Mouse (Mus musculus): ENCODE results near the gene Daam2. TPM values are rescaled to one million over a fixed set of nuclear protein-coding genes. Genes with fewer than 3 reads are reported as not detected.

Daam2 gene
- polyA plus RNA-seq, 1 experiment from 2014 or later, result 1.1 TPM

DNA sequence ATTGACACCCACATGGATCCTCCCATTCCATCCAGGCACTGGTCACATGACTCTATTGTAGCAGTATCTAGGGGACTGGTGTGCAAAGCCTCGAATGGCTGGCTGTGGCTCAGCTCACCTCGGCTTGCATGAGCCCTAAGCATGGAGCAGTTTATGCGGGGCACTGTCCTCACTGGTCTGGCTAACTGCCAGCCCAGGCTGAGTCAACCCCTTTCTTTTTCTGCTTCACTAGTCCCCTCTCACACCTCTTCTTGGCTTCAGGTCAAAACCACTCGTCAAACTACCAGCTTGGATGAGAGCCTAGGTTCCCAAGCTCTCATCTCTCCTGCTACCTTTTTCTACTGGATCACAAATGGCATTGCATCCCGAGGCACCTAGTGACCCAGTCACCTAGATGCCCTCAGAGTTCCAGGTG lies 51.5 kb downstream of the Daam2 start:
- Histone ChIP-seq H3K4me1 (no peaks in the 10 kb centered on the region), H3K27me3 (replicated peaks) (no peaks in the 10 kb centered on the region), H3K9ac (no peak overlapping the region), H3K4me2 (no peak overlapping the region), H3K9me3 (replicated peaks) (0 out of 2 replicates have a peak, but pooled peaks cover 4% of the 10 kb centered on the region), H3K36me3 (no peaks in the 10 kb centered on the region), H3K4me3 (no peak overlapping the region), H3K27ac (no peak overlapping the region)
- ATAC-seq, result no peak
- 48% methylated on average over 5 of the region's 5 CpGs for WGBS (ENCODE audit: insufficient replicate concordance)

- H3K27me3 ChIP-seq (replicated peaks), result no peaks in the 10 kb centered on the region
- 78% methylated on average over 16 of the region's 16 CpGs for WGBS (ENCODE audit: insufficient replicate concordance)
These were observed 54.7 kb downstream of the Daam2 start for GRCm38 (mm10) chr17:49509431-49509830.

GRCm38 (mm10) chr17:49503246-49503900 lies 60.8 kb downstream of the Daam2 start:
- Histone ChIP-seq H3K4me2 (no peak overlapping the region), H3K4me1 (no peaks in the 10 kb centered on the region), H3K36me3 (no peaks in the 10 kb centered on the region), H3K27me3 (replicated peaks) (no peaks in the 10 kb centered on the region), H3K27ac (no peak overlapping the region), H3K9me3 (replicated peaks) (no peaks in the 10 kb centered on the region), H3K9ac (no peak overlapping the region), H3K4me3 (no peak overlapping the region)
- WGBS (ENCODE audit: insufficient replicate concordance), result 41% methylated on average over 6 of the region's 6 CpGs
- no peak for ATAC-seq

More at GRCm38 (mm10) chr17:49509431-49509830, 54.7 kb downstream of the Daam2 start:
- Histone ChIP-seq H3K9me3 (replicated peaks) (0 out of 2 replicates have a peak, but pooled peaks cover 4% of the 10 kb centered on the region), H3K4me2 (no peak overlapping the region), H3K27ac (no peak overlapping the region), H3K9ac (no peak overlapping the region), H3K4me1 (no peaks in the 10 kb centered on the region), H3K4me3 (no peak overlapping the region), H3K36me3 (no peaks in the 10 kb centered on the region)
- no peak for ATAC-seq

GRCm38 (mm10) chr17:49500234-49500633 lies 63.9 kb downstream of the Daam2 start:
- H3K4me3 ChIP-seq, result no peak overlapping the region
- 61% methylated on average over 2 of the region's 2 CpGs for WGBS (ENCODE audit: insufficient replicate concordance)

DNA sequence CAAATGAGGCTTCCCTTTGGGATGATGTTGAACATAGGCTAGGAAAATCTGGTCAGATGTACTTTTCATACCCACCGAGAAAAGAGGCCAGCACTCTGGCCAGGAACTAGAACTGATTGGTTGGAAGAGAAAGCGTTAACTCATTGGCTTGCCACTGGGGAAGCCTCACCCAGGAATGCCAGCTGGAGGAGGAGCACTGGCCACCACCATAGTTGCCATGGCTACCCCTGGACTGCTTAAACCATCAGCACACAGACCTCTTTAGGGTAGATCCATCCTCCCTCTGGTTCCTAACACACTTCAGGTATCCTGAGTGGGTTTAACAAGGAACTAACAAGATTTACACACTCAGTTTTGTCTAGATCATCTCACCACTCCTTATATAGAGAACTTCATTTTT lies 64.5 kb downstream of the Daam2 start:
- WGBS (ENCODE audit: insufficient replicate concordance), result 50% methylated on average over 2 of the region's 2 CpGs
- ATAC-seq, result no peak

More at GRCm38 (mm10) chr17:49500234-49500633, 63.9 kb downstream of the Daam2 start:
- Histone ChIP-seq H3K36me3 (no peaks in the 10 kb centered on the region), H3K4me1 (no peaks in the 10 kb centered on the region), H3K9me3 (replicated peaks) (no peaks in the 10 kb centered on the region), H3K4me2 (no peak overlapping the region), H3K9ac (no peak overlapping the region), H3K27me3 (replicated peaks) (no peaks in the 10 kb centered on the region), H3K27ac (no peak overlapping the region)
- no peak for ATAC-seq

DNA sequence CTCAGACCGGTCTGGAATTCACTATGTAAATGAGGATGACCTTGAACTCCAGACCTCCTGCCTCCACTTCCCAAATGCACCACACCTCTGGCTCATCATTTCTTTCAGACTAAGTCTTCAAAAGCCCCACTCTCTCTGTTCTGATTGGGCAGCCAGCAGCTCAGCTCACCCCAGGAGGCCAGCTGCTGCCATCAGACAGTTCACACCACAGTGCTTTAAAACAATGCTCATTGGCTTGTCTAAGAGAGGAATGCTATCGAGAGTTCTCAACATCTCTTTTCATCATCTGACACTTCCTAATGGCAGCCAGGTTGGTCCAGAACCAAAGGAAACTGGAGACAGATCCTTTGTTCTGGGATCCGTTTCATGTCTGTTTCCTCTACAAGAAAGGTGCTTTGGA lies 66.0 kb downstream of the Daam2 start:
- 53% methylated on average over 3 of the region's 3 CpGs for WGBS (ENCODE audit: insufficient replicate concordance)

More for the DNA sequence above, 64.5 kb downstream of the Daam2 start:
- Histone ChIP-seq H3K9ac (no peak overlapping the region), H3K4me3 (no peak overlapping the region), H3K4me2 (no peak overlapping the region), H3K4me1 (no peaks in the 10 kb centered on the region), H3K9me3 (replicated peaks) (no peaks in the 10 kb centered on the region), H3K27me3 (replicated peaks) (no peaks in the 10 kb centered on the region), H3K27ac (no peak overlapping the region), H3K36me3 (no peaks in the 10 kb centered on the region)

GRCm38 (mm10) chr17:49493276-49493675 lies 70.9 kb downstream of the Daam2 start:
- no peak for ATAC-seq
- H3K9me3 ChIP-seq (replicated peaks), result no peaks in the 10 kb centered on the region
- H3K4me3 ChIP-seq, result no peak overlapping the region
- no peaks in the 10 kb centered on the region for H3K4me1 ChIP-seq
- no peak overlapping the region for H3K4me2 ChIP-seq
- H3K27me3 ChIP-seq (replicated peaks), result no peaks in the 10 kb centered on the region
- WGBS (ENCODE audit: insufficient replicate concordance), result 74% methylated on average over 4 of the region's 4 CpGs
- H3K9ac ChIP-seq, result no peak overlapping the region
- H3K27ac ChIP-seq, result no peak overlapping the region
- H3K36me3 ChIP-seq, result no peaks in the 10 kb centered on the region

More for the DNA sequence above, 66.0 kb downstream of the Daam2 start:
- no peaks in the 10 kb centered on the region for H3K9me3 ChIP-seq (replicated peaks)
- no peak for ATAC-seq
- H3K4me2 ChIP-seq, result no peak overlapping the region
- H3K36me3 ChIP-seq, result no peaks in the 10 kb centered on the region
- H3K4me3 ChIP-seq, result no peak overlapping the region
- H3K27ac ChIP-seq, result no peak overlapping the region
- H3K9ac ChIP-seq, result no peak overlapping the region
- no peaks in the 10 kb centered on the region for H3K27me3 ChIP-seq (replicated peaks)
- no peaks in the 10 kb centered on the region for H3K4me1 ChIP-seq

GRCm38 (mm10) chr17:49489098-49489497 lies 75.0 kb downstream of the Daam2 start:
- Histone ChIP-seq H3K27ac (no peak overlapping the region), H3K9ac (no peak overlapping the region), H3K27me3 (replicated peaks) (no peaks in the 10 kb centered on the region), H3K4me3 (no peak overlapping the region), H3K4me1 (no peaks in the 10 kb centered on the region), H3K9me3 (replicated peaks) (no peaks in the 10 kb centered on the region), H3K4me2 (no peak overlapping the region), H3K36me3 (no peaks in the 10 kb centered on the region)
- ATAC-seq, result no peak
- WGBS (ENCODE audit: insufficient replicate concordance), result 54% methylated on average over 5 of the region's 5 CpGs

DNA sequence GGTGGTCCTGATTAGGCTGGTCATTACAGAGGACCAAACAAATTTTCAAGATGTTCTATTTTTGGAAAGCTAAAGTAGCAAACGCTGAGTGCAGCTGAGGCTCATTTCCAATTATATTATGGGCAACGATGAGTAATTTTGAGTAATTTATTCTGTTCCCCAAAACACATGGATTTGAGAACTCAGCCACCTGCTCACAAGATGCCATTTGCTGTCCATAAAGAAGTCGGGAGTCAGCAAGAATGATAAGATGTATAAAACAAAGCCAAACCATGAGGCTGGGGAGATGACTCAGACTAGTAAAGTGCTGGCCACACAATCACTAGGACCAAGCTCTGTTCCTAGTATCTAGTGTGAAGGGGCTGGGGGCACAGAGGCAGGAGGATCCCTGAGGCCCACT lies 79.7 kb downstream of the Daam2 start:
- H3K27ac ChIP-seq, result no peak overlapping the region
- WGBS (ENCODE audit: insufficient replicate concordance), result 65% methylated on average over 3 of the region's 3 CpGs
- ATAC-seq, result no peak
- no peaks in the 10 kb centered on the region for H3K27me3 ChIP-seq (replicated peaks)
- no peaks in the 10 kb centered on the region for H3K4me1 ChIP-seq
- no peak overlapping the region for H3K4me3 ChIP-seq
- H3K9ac ChIP-seq, result no peak overlapping the region
- no peaks in the 10 kb centered on the region for H3K9me3 ChIP-seq (replicated peaks)
- H3K4me2 ChIP-seq, result no peak overlapping the region
- no peaks in the 10 kb centered on the region for H3K36me3 ChIP-seq

DNA sequence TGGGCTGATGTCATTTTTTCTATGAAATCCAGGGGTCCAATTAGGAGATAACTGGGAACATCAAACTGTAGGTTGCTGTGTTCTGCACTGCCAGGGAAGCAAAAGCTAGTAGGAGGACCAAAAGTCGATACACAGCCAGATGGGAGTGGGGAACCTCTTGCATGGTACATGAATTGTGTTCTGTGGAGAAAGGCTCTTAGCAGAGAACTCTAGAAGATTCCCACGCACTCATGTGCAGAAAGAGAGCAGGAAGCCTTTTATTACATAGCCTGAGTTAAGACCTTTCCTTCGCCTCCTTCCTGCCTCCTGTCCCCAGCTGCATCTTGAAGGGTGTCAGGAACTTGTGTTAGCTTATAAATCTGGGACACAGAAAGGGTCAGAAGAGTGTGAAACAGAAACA lies 82.3 kb downstream of the Daam2 start:
- WGBS (ENCODE audit: insufficient replicate concordance), result 70% methylated on average over 3 of the region's 3 CpGs
- Histone ChIP-seq H3K4me1 (no peaks in the 10 kb centered on the region), H3K36me3 (no peaks in the 10 kb centered on the region), H3K4me3 (no peak overlapping the region), H3K4me2 (no peak overlapping the region), H3K27ac (no peak overlapping the region), H3K9me3 (replicated peaks) (no peaks in the 10 kb centered on the region), H3K9ac (no peak overlapping the region), H3K27me3 (replicated peaks) (no peaks in the 10 kb centered on the region)
- no peak for ATAC-seq

DNA sequence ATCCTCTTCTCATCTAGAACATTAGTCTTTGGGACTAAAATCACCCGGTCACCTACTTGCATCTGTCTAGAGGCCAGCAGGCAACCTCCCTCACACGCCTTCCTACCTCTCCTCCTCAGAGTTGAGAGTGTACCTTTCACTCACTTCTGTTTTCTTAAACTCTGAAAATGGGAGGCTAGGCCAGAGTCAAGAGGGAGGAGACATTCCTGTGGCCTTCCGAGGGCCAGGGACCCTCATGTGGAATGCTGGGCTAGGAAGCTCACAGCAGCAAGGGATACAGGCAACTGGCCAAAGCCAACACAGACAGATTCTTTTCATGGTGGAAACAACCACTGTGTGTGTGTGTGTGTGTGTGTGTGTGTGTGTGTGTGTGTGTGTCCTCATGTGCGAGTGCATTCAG lies 86.8 kb downstream of the Daam2 start:
- 47% methylated on average over 4 of the region's 4 CpGs for WGBS (ENCODE audit: insufficient replicate concordance)

DNA sequence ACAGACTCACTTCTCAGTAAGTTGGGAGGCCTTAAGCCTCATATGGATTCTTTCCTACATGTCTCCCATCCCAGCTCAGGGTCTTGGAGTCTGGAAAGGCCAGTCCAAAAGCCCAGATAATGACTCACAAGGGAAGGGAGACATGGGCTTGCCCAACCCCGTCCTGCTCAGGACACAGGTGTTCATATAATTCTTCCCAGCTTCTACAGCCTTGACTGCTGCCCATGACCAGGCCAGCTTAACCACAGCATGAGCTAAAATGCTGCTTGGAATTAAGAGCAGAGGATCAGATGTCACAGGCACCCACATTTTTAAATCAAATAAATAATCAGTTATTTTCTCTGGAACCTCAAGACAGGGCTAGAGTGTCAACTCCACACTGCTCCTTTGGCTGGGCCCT lies 89.0 kb downstream of the Daam2 start:
- Histone ChIP-seq H3K27me3 (replicated peaks) (no peaks in the 10 kb centered on the region; the same call in 1 of the 2 replicates), H3K9me3 (replicated peaks) (no peaks in the 10 kb centered on the region), H3K4me1 (no peaks in the 10 kb centered on the region), H3K27ac (no peak overlapping the region), H3K9ac (no peak overlapping the region), H3K4me3 (no peak overlapping the region), H3K36me3 (no peaks in the 10 kb centered on the region), H3K4me2 (no peak overlapping the region)
- 70% methylated on average over 1 of the region's 1 CpGs for WGBS (ENCODE audit: insufficient replicate concordance)
- no peak for ATAC-seq

More for the DNA sequence above, 86.8 kb downstream of the Daam2 start:
- ATAC-seq, result no peak
- Histone ChIP-seq H3K9me3 (replicated peaks) (no peaks in the 10 kb centered on the region), H3K9ac (no peak overlapping the region), H3K27ac (no peak overlapping the region), H3K27me3 (replicated peaks) (no peaks in the 10 kb centered on the region; the same call in 1 of the 2 replicates), H3K4me2 (no peak overlapping the region), H3K4me3 (no peak overlapping the region), H3K36me3 (no peaks in the 10 kb centered on the region), H3K4me1 (no peaks in the 10 kb centered on the region)

DNA sequence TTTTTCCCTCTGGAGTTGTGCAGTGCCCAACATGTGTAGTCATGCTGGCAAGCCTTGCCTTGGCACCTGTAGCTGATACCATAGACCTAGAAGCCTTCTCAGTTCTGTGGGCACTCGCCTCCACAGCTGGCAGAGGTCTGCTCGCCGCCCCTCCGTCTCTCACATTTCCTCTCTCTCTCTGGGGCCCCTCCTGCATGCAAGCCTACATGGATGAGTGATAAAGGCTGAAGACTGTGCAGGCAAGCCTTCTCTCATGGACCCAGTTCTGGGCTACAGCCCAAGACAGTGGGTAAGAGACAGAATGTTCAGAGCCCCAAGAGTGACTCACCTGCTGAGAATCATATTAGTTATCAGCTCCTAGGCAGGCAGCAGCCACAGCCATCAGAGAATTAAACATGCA lies 90.1 kb downstream of the Daam2 start:
- Histone ChIP-seq H3K9ac (no peak overlapping the region), H3K4me3 (no peak overlapping the region), H3K4me2 (no peak overlapping the region), H3K4me1 (no peaks in the 10 kb centered on the region), H3K27ac (no peak overlapping the region), H3K36me3 (no peaks in the 10 kb centered on the region), H3K9me3 (replicated peaks) (no peaks in the 10 kb centered on the region), H3K27me3 (replicated peaks) (no peaks in the 10 kb centered on the region; the same call in 1 of the 2 replicates)
- no peak for ATAC-seq
- WGBS (ENCODE audit: insufficient replicate concordance), result 68% methylated on average over 4 of the region's 4 CpGs
